Mouse (Mus musculus) megakaryocyte, embryonic 14.5 days (primary cell): Measurements from ENCODE around the gene Gm15737.

Experiments used
- FLI1 ChIP-seq: IDR thresholded peaks from 2 replicates; pipeline ENCODE4 v1.6.1; 2012; ENCODE audit warnings: low read length, inconsistent platforms, mixed read lengths
- GATA1 ChIP-seq: IDR thresholded peaks from 3 replicates; pipeline ENCODE4 v1.6.1; 2012; ENCODE audit warnings: mixed read lengths, low read length, inconsistent platforms, borderline replicate concordance

DNA sequence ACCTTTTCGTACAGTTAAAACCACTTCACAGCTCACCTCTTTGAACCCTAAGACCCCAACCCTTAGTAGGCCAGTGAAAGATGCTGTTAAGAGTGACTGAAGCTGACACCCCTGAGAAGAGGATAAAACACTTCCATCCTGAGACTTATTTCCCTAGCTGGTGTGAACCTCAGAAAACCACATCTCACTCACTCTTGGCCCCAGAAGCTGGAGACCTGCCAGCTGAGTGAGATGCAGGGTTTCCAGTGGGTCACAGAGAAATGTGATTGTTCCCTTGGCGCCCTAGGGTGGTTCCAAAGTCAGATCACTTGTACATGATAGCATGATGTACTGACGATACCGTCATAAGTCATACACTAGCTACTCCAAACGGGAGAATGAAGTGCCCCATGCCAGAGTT is 13.3 kb downstream of the Gm15737 start:
- TF ChIP-seq GATA1, result no peak
- no peak for TF ChIP-seq FLI1
